Mouse (Mus musculus) thymus, postnatal 14 days (tissue): ENCODE measurements at regions not wholly inside any gene's neighbourhood (a gene's known extent, or its start where the extent isn't known, plus 50 kb on each side); places are given as distances from the start of the nearest gene placed in this dataset.

Source experiments
- DNase-seq: peaks from one replicate; pipeline ENCODE4 v3.0.0; 2021

- DNase-seq, result no peak
These were observed 58.7 kb downstream of the Ccdc185 start for GRCm38 (mm10) chr1:182690323-182690722.

DNA sequence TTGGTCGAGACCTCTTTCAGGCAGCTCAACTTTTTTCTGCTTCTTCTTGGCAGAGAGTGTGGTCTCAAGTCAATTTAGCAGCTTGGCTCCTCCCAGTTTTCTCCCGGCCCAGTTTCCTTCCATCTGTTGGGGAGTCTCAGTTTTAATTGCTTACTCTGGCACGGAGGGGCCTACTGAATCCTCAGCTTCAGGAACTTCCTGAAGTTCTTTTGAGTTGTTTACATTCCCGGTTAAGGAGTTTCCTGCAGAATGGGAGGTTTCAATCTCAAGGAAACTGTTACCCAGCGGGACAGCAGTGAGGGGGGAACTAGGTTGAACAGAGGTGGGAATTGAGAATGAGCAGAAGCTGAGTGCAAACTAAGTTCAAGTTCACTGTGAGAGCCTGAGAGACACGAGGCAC, 59.2 kb downstream of the Ccdc185 start:
- DNase-seq, result no peak

DNA sequence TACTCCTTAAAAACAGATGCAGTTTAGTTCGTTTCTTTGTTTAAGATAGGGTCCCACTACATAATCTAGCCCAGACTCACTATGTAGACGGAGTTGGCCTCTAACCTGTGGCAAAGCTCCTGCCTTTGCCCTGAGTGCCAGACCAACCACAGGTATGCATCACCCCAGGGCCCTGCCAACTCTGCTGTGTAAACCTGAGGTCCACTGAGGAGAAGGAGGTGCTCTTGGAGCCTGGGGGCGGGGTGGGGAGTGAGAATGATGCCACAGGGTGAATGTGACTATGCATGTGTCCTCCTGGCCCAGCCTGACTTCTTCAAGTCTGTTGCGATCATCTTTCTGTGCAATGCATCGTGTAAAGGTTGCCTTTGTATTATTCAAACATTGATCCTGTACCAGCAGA, 61.8 kb downstream of the Ccdc185 start:
- DNase-seq, result no peak

DNA sequence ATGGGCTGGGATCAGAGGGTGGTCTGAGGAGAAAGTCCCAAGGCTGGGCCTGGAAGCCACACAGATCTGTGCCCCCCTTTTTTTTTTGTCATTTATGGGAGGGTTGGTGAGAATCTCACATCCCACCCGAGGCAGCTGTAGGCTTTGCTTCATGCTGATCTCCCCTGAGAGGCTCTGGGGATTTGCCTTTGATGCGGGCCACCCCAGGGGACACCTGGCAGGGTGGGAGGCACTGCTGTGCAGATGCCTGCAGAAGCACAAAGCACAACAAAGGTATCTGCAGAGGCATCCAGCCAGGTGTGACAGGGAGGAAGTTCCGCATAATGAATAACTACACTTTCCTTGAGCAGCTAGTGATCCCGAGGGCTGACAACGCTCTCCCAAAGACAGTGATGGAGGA, 62.7 kb downstream of the Ccdc185 start:
- DNase-seq, result peak; percentile 88

- DNase-seq, result no peak
These were observed 66.3 kb downstream of the Ccdc185 start for GRCm38 (mm10) chr1:182682591-182683252.
